Mouse (Mus musculus): ENCODE measurements around the gene Slc5a5. TPM values are rescaled to one million over a fixed set of nuclear protein-coding genes. Genes with fewer than 3 reads are reported as not detected.

Gene Slc5a5
- polyA plus RNA-seq, 1 experiment from 2014 or later, result 0.20 TPM

- Histone ChIP-seq H3K27me3 (replicated peaks; ENCODE audit: control insufficient read depth, insufficient read depth, low read length) (no peaks in the 10 kb centered on the region), H3K36me3 (ENCODE audit: control insufficient read depth, insufficient read depth) (no peaks in the 10 kb centered on the region), H3K4me2 (replicated peaks; ENCODE audit: low read depth) (peak overlapping the region; percentile 96), H3K27ac (ENCODE audit: low read depth, low read length) (no peak overlapping the region), H3K4me3 (ENCODE audit: low read depth, low read length) (peak overlapping the region; percentile 88), H3K9me3 (ENCODE audit: control insufficient read depth) (no peaks in the 10 kb centered on the region), H3K9ac (ENCODE audit: low read depth, low read length) (peak overlapping the region; percentile 81; the same call in 1 of the 2 replicates), H3K4me1 (replicated peaks; ENCODE audit: control insufficient read depth, insufficient read depth, low read length) (no peaks in the 10 kb centered on the region; the same call in 1 of the 2 replicates)
- 15% methylated on average over 8 of the region's 8 CpGs for WGBS
- TF ChIP-seq CTCF (IDR thresholded peaks at IDR 0.05; ENCODE audit: low read depth), result no peak
- ATAC-seq, result 0 out of 2 replicates have a peak, but pooled peaks have one; percentile 11
Measured at GRCm38 (mm10) chr8:70905463-70905830, 12.9 kb upstream of the Slc5a5 start.

- H3K27ac ChIP-seq (ENCODE audit: low read depth, low read length), result no peak overlapping the region
- no peaks in the 10 kb centered on the region for H3K36me3 ChIP-seq (ENCODE audit: control insufficient read depth, insufficient read depth)
Measured at GRCm38 (mm10) chr8:70904532-70904931, 12.0 kb upstream of the Slc5a5 start.

GRCm38 (mm10) chr8:70903582-70903981 lies 11.0 kb upstream of the Slc5a5 start:
- Histone ChIP-seq H3K4me2 (replicated peaks; ENCODE audit: low read depth) (no peak overlapping the region), H3K27ac (ENCODE audit: low read depth, low read length) (no peak overlapping the region), H3K36me3 (ENCODE audit: control insufficient read depth, insufficient read depth) (no peaks in the 10 kb centered on the region), H3K9ac (ENCODE audit: low read depth, low read length) (no peak overlapping the region), H3K9me3 (ENCODE audit: control insufficient read depth) (no peaks in the 10 kb centered on the region), H3K27me3 (replicated peaks; ENCODE audit: control insufficient read depth, insufficient read depth, low read length) (no peaks in the 10 kb centered on the region), H3K4me3 (ENCODE audit: low read depth, low read length) (no peak overlapping the region), H3K4me1 (replicated peaks; ENCODE audit: control insufficient read depth, insufficient read depth, low read length) (no peaks in the 10 kb centered on the region; the same call in 1 of the 2 replicates)
- TF ChIP-seq CTCF (IDR thresholded peaks at IDR 0.05; ENCODE audit: low read depth), result no peak
- no peak for ATAC-seq

More at GRCm38 (mm10) chr8:70904532-70904931, 12.0 kb upstream of the Slc5a5 start:
- Histone ChIP-seq H3K9ac (ENCODE audit: low read depth, low read length) (no peak overlapping the region), H3K4me2 (replicated peaks; ENCODE audit: low read depth) (no peak overlapping the region), H3K9me3 (ENCODE audit: control insufficient read depth) (no peaks in the 10 kb centered on the region), H3K4me1 (replicated peaks; ENCODE audit: control insufficient read depth, insufficient read depth, low read length) (no peaks in the 10 kb centered on the region; the same call in 1 of the 2 replicates), H3K27me3 (replicated peaks; ENCODE audit: control insufficient read depth, insufficient read depth, low read length) (no peaks in the 10 kb centered on the region), H3K4me3 (ENCODE audit: low read depth, low read length) (no peak overlapping the region)
- WGBS, result 45% methylated on average over 4 of the region's 4 CpGs
- TF ChIP-seq CTCF (IDR thresholded peaks at IDR 0.05; ENCODE audit: low read depth), result no peak
- no peak for ATAC-seq

GRCm38 (mm10) chr8:70903112-70903511 lies 10.6 kb upstream of the Slc5a5 start:
- no peak overlapping the region for H3K27ac ChIP-seq (ENCODE audit: low read depth, low read length)
- no peak overlapping the region for H3K4me2 ChIP-seq (replicated peaks; ENCODE audit: low read depth)
- WGBS, result 32% methylated on average over 4 of the region's 4 CpGs
- no peak overlapping the region for H3K4me3 ChIP-seq (ENCODE audit: low read depth, low read length)
- no peaks in the 10 kb centered on the region for H3K9me3 ChIP-seq (ENCODE audit: control insufficient read depth)
- TF ChIP-seq CTCF (IDR thresholded peaks at IDR 0.05; ENCODE audit: low read depth), result no peak
- no peaks in the 10 kb centered on the region for H3K27me3 ChIP-seq (replicated peaks; ENCODE audit: control insufficient read depth, insufficient read depth, low read length)
- no peaks in the 10 kb centered on the region for H3K36me3 ChIP-seq (ENCODE audit: control insufficient read depth, insufficient read depth)
- no peak overlapping the region for H3K9ac ChIP-seq (ENCODE audit: low read depth, low read length)
- no peak for ATAC-seq
- no peaks in the 10 kb centered on the region; the same call in 1 of the 2 replicates for H3K4me1 ChIP-seq (replicated peaks; ENCODE audit: control insufficient read depth, insufficient read depth, low read length)

GRCm38 (mm10) chr8:70902211-70902610 lies 9.7 kb upstream of the Slc5a5 start:
- Histone ChIP-seq H3K36me3 (ENCODE audit: control insufficient read depth, insufficient read depth) (no peaks in the 10 kb centered on the region), H3K27ac (ENCODE audit: low read depth, low read length) (no peak overlapping the region), H3K27me3 (replicated peaks; ENCODE audit: control insufficient read depth, insufficient read depth, low read length) (no peaks in the 10 kb centered on the region), H3K9me3 (ENCODE audit: control insufficient read depth) (no peaks in the 10 kb centered on the region), H3K4me3 (ENCODE audit: low read depth, low read length) (no peak overlapping the region), H3K9ac (ENCODE audit: low read depth, low read length) (no peak overlapping the region), H3K4me1 (replicated peaks; ENCODE audit: control insufficient read depth, insufficient read depth, low read length) (no peaks in the 10 kb centered on the region; the same call in 1 of the 2 replicates), H3K4me2 (replicated peaks; ENCODE audit: low read depth) (no peak overlapping the region)
- WGBS, result 27% methylated on average over 5 of the region's 5 CpGs
- TF ChIP-seq CTCF (IDR thresholded peaks at IDR 0.05; ENCODE audit: low read depth), result no peak
- ATAC-seq, result no peak

- no peak for TF ChIP-seq CTCF (IDR thresholded peaks at IDR 0.05; ENCODE audit: low read depth)
- Histone ChIP-seq H3K4me3 (ENCODE audit: low read depth, low read length) (no peak overlapping the region), H3K36me3 (ENCODE audit: control insufficient read depth, insufficient read depth) (0 out of 2 replicates have a peak, but pooled peaks cover under 1% of the 10 kb centered on the region), H3K27me3 (replicated peaks; ENCODE audit: control insufficient read depth, insufficient read depth, low read length) (no peaks in the 10 kb centered on the region), H3K4me1 (replicated peaks; ENCODE audit: control insufficient read depth, insufficient read depth, low read length) (no peaks in the 10 kb centered on the region; the same call in 1 of the 2 replicates), H3K27ac (ENCODE audit: low read depth, low read length) (no peak overlapping the region), H3K9me3 (ENCODE audit: control insufficient read depth) (no peaks in the 10 kb centered on the region), H3K4me2 (replicated peaks; ENCODE audit: low read depth) (no peak overlapping the region), H3K9ac (ENCODE audit: low read depth, low read length) (no peak overlapping the region)
- WGBS, result 82% methylated on average over 2 of the region's 2 CpGs
- no peak for ATAC-seq
Measured at GRCm38 (mm10) chr8:70900872-70901387, 8.4 kb upstream of the Slc5a5 start.

Measured in intestine, postnatal 0 days (tissue).